Mouse (Mus musculus) megakaryocyte, adult 5-6 weeks (primary cell): ENCODE results near the gene Cxcr3. TPM values are rescaled to one million over a fixed set of nuclear protein-coding genes. Genes with fewer than 3 reads are reported as not detected.

Experiments
- ATAC-seq: 2 replicates; pipeline ENCODE4 v1.8.0; 2016; ENCODE audit warnings: mild to moderate bottlenecking, inconsistent platforms; ENCODE audit not compliant: poor library complexity, severe bottlenecking
- total RNA-seq, 2 experiments: library from RNA; stranded (forward) in 1 of 2; stranded (reverse) in 1 of 2; fragments of 153-499, 151-499 nt in 1 of 2; fragments of 221-1000, 200-1000 nt in 1 of 2; gene quantifications; 2 replicates each; pipeline versions ENCODE4 v1.2.3 to v1.2.4; 2015 to 2017

Gene Cxcr3
- total RNA-seq (2015) (3.4 and 4.4 TPM in 2 replicates), total RNA-seq (2017) (4.1 TPM in 2 replicates)

- peak; percentile 89 for ATAC-seq
Measured at GRCm38 (mm10) chrX:101733828-101734319, at the start of gene Cxcr3. TSS of gene Cxcr3 (minus strand) at chrX:101734269.

- peak; percentile 62 for ATAC-seq
Measured at GRCm38 (mm10) chrX:101772035-101772434, 38.0 kb upstream of the Cxcr3 start.

GRCm38 (mm10) chrX:101770307-101770706, 36.2 kb upstream of the Cxcr3 start:
- ATAC-seq: peak; percentile 88

GRCm38 (mm10) chrX:101769478-101769877, 35.4 kb upstream of the Cxcr3 start:
- ATAC-seq: peak; percentile 65

- ATAC-seq: no peak
Measured at GRCm38 (mm10) chrX:101767280-101767679, 33.2 kb upstream of the Cxcr3 start.

GRCm38 (mm10) chrX:101765111-101765510, 31.0 kb upstream of the Cxcr3 start:
- no peak for ATAC-seq

GRCm38 (mm10) chrX:101764621-101765020, 30.6 kb upstream of the Cxcr3 start:
- ATAC-seq: no peak

GRCm38 (mm10) chrX:101754478-101754877, 20.4 kb upstream of the Cxcr3 start:
- ATAC-seq: no peak

GRCm38 (mm10) chrX:101750144-101750543, 16.1 kb upstream of the Cxcr3 start:
- no peak for ATAC-seq

- ATAC-seq: no peak
Measured at GRCm38 (mm10) chrX:101741064-101741433, 7.0 kb upstream of the Cxcr3 start.

GRCm38 (mm10) chrX:101740335-101741063, 6.4 kb upstream of the Cxcr3 start:
- ATAC-seq: no peak

GRCm38 (mm10) chrX:101737201-101737600, 3.1 kb upstream of the Cxcr3 start:
- ATAC-seq: peak; percentile 36; the same call in 1 of the 2 replicates

GRCm38 (mm10) chrX:101734981-101735380, 912 bp upstream of the Cxcr3 start:
- ATAC-seq: no peak

- ATAC-seq: peak; percentile 29; the same call in 1 of the 2 replicates
Measured at GRCm38 (mm10) chrX:101733288-101733687, 781 bp downstream of the Cxcr3 start.

GRCm38 (mm10) chrX:101732644-101733043, 1.4 kb downstream of the Cxcr3 start:
- ATAC-seq: no peak

- no peak for ATAC-seq
Measured at GRCm38 (mm10) chrX:101730010-101730409, 4.1 kb downstream of the Cxcr3 start.

GRCm38 (mm10) chrX:101720401-101720800, 13.7 kb downstream of the Cxcr3 start:
- ATAC-seq: no peak

GRCm38 (mm10) chrX:101705111-101705510, 29.0 kb downstream of the Cxcr3 start:
- ATAC-seq: no peak

GRCm38 (mm10) chrX:101698232-101698631, 35.8 kb downstream of the Cxcr3 start:
- ATAC-seq: no peak

GRCm38 (mm10) chrX:101697537-101697936, 36.5 kb downstream of the Cxcr3 start:
- no peak for ATAC-seq

- ATAC-seq: no peak
Measured at GRCm38 (mm10) chrX:101695686-101696085, 38.4 kb downstream of the Cxcr3 start.
